Comparison of ENCODE assay signal across 10 mouse cellular contexts in the genomic region with DNA sequence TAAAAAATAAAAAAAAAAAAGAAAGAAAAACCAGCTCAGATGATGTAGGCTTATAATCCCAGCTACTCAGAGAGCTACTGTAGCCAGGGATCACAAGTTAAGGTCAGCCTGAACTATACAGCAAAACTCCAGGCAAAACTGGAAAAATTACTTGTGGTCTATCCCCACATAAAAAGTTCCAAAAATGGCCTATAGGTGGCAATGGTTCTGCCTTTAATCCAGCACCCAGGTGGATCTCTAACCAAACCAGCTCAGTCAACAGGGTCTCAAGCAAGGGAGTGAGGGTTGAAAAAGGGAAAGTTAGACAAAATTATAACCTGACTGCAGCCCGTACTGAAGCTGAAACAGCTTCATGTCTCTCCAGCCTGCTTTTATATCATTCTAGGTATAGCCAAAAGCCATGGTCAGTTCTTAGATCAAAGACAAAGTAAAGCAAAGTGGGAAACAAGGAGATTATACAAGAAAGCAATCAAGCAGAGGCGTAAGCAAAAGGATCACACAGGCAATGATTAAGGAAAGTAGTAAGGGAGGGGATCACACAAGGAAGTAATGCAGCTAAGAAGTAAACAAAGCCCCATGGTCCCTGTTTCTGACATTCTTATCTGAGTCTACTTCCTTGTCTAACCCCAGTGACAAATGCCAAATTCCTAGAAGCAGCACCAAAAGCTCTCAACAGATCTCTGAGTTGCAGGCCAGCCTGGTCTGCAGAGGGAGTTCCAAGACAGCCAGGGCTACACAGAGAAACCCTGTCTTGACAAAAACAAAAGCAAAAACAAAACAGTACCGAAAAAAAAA. TPM values are rescaled to one million over a fixed set of nuclear protein-coding genes. Genes with fewer than 3 reads are reported as not detected.
DNase-seq lines count a peak whose midpoint lies in the region; ATAC-seq and TF ChIP-seq lines count a peak whose summit lies in the region.
"Had no signal": no experiment of that assay in that cellular context is flagged by ENCODE, and none has a peak within 500 bp of the region (broad histone marks: within the 10 kb centered on the region; RNA-seq: fewer than 3 reads in every experiment).

No protein-coding gene starts in this region.

- no peaks in the 10 kb centered on the region for H3K27me3 ChIP-seq in heart, postnatal 0 days (ENCODE audit: control insufficient read depth, insufficient read depth, low read length)
- H3K27me3 ChIP-seq in heart, embryonic 12.5 days (replicated peaks), result no peaks in the 10 kb centered on the region
- no peaks in the 10 kb centered on the region for H3K27me3 ChIP-seq in forebrain, embryonic 11.5 days (ENCODE audit: control insufficient read depth, insufficient read depth, low read length)

- no peak overlapping the region for H3K4me3 ChIP-seq in heart, postnatal 0 days (ENCODE audit: low read depth, low read length)
- no peak overlapping the region for H3K4me3 ChIP-seq in heart, embryonic 12.5 days
- no peak overlapping the region for H3K4me3 ChIP-seq in ES-E14 (ENCODE audit: insufficient read depth in 1 of 2, low read depth in 1 of 2, low read length in 2 of 2, poor library complexity in 1 of 2, severe bottlenecking in 1 of 2)
- no peak overlapping the region for H3K4me3 ChIP-seq in forebrain, embryonic 11.5 days (ENCODE audit: low read depth, low read length)

- in situ Hi-C loops in ES-E14 (cut with MboI; ENCODE audit: low sequenced_read_pairs in 2 of 2, unreplicated experiment in 2 of 2), result no loop called here

- H3K27ac ChIP-seq in heart, postnatal 0 days (ENCODE audit: low read depth), result no peak overlapping the region
- H3K27ac ChIP-seq in heart, embryonic 12.5 days (ENCODE audit: poor library complexity, severe bottlenecking), result no peak overlapping the region
- no peak overlapping the region for H3K27ac ChIP-seq in ES-E14 (ENCODE audit: insufficient read depth, low read depth, low read length, poor library complexity, severe bottlenecking)
- H3K27ac ChIP-seq in forebrain, embryonic 11.5 days (ENCODE audit: low read depth, low read length), result no peak overlapping the region

- TF ChIP-seq EP300 in heart, postnatal 0 days (IDR thresholded peaks at IDR 0.05; ENCODE audit: low read depth), result no peak

- H3K4me2 ChIP-seq in heart, postnatal 0 days (ENCODE audit: low read depth, low read length), result no peak overlapping the region
- H3K4me2 ChIP-seq in heart, embryonic 12.5 days, result no peak overlapping the region
- H3K4me2 ChIP-seq in forebrain, embryonic 11.5 days (ENCODE audit: low read depth, low read length, severe bottlenecking), result no peak overlapping the region

- no peak overlapping the region for H3K9ac ChIP-seq in heart, postnatal 0 days (replicated peaks; ENCODE audit: low read depth, low read length)
- no peak overlapping the region for H3K9ac ChIP-seq in heart, embryonic 12.5 days
- no peak overlapping the region for H3K9ac ChIP-seq in ES-E14 (ENCODE audit: insufficient read depth, low read depth, low read length, poor library complexity, severe bottlenecking)
- H3K9ac ChIP-seq in forebrain, embryonic 11.5 days (ENCODE audit: low read length), result no peak overlapping the region

- H3K9me3 ChIP-seq in heart, postnatal 0 days (replicated peaks; ENCODE audit: control insufficient read depth, low read length), result no peaks in the 10 kb centered on the region
- H3K9me3 ChIP-seq in heart, embryonic 12.5 days (replicated peaks), result no peaks in the 10 kb centered on the region
- no peaks in the 10 kb centered on the region for H3K9me3 ChIP-seq in ES-E14 (ENCODE audit: control insufficient read depth, insufficient read depth, low read depth, low read length)
- H3K9me3 ChIP-seq in forebrain, embryonic 11.5 days (ENCODE audit: control insufficient read depth, low read length), result no peaks in the 10 kb centered on the region

- TF ChIP-seq CTCF in heart, postnatal 0 days (IDR thresholded peaks at IDR 0.05; ENCODE audit: low read depth), result peak; percentile 42

- H3K4me1 ChIP-seq in heart, postnatal 0 days (ENCODE audit: control insufficient read depth, insufficient read depth), result no peaks in the 10 kb centered on the region
- H3K4me1 ChIP-seq in heart, embryonic 12.5 days (replicated peaks), result no peaks in the 10 kb centered on the region
- no peaks in the 10 kb centered on the region for H3K4me1 ChIP-seq in ES-E14 (ENCODE audit: control insufficient read depth in 2 of 2, insufficient read depth in 2 of 2, low read length in 2 of 2, poor library complexity in 1 of 2)
- no peaks in the 10 kb centered on the region for H3K4me1 ChIP-seq in forebrain, embryonic 11.5 days (replicated peaks; ENCODE audit: control insufficient read depth, insufficient read depth, low read length)

- no peak for DNase-seq in heart, postnatal 0 days (ENCODE audit: low spot score)
- DNase-seq in 3T3-L1 (ENCODE audit: low read depth, low spot score), result peak; percentile 47
- DNase-seq in ES-E14 (ENCODE audit: low read depth, low spot score), result peak; percentile 19
- DNase-seq in forelimb bud, embryonic 11.5 days (ENCODE audit: low read depth, low spot score), result peak; percentile 18
- DNase-seq in mesoderm, embryonic 11.5 days (ENCODE audit: low read depth, low spot score), result peak; percentile 7
- no peak for DNase-seq in urinary bladder, adult 18-20 months (ENCODE audit: low spot score in 2 of 2)
- no peak for DNase-seq in forebrain, embryonic 11.5 days (ENCODE audit: low spot score)

- H3K36me3 ChIP-seq in heart, postnatal 0 days (replicated peaks; ENCODE audit: control insufficient read depth, insufficient read depth, low read length), result no peaks in the 10 kb centered on the region
- no peaks in the 10 kb centered on the region for H3K36me3 ChIP-seq in heart, embryonic 12.5 days
- H3K36me3 ChIP-seq in ES-E14 (ENCODE audit: control insufficient read depth, insufficient read depth, low read length, poor library complexity, severe bottlenecking), result no peaks in the 10 kb centered on the region
- no peaks in the 10 kb centered on the region for H3K36me3 ChIP-seq in forebrain, embryonic 11.5 days (ENCODE audit: control insufficient read depth, insufficient read depth, low read length)

- no peak for ATAC-seq in heart, postnatal 0 days (ENCODE audit: insufficient read depth, low read depth)
- ATAC-seq in heart, embryonic 12.5 days (ENCODE audit: insufficient number of reproducible peaks, low FRiP score), result no peak
- no peak for ATAC-seq in forebrain, embryonic 11.5 days (replicated peaks; ENCODE audit: low FRiP score)

- 45% methylated on average over 3 of the region's 3 CpGs for WGBS in heart, postnatal 0 days
- WGBS in heart, embryonic 12.5 days, result 41% methylated on average over 3 of the region's 3 CpGs
- WGBS in forebrain, embryonic 11.5 days, result 69% methylated on average over 3 of the region's 3 CpGs

TF ChIP-seq in ES-E14, 5 proteins besides CTCF, POLR2A, EP300 and RAD21:
- TF ChIP-seq ZC3H11A (IDR thresholded peaks at IDR 0.05; ENCODE audit: borderline replicate concordance, low read depth, low read length), result no peak
- TF ChIP-seq CHD2 (IDR thresholded peaks at IDR 0.05; ENCODE audit: low read depth, low read length), result no peak
- TF ChIP-seq ZNF384 (IDR thresholded peaks at IDR 0.05; ENCODE audit: low read depth, low read length), result no peak
- no peak for TF ChIP-seq MAFK (IDR thresholded peaks at IDR 0.05; ENCODE audit: insufficient read depth, low read depth, low read length)
- TF ChIP-seq HCFC1 (IDR thresholded peaks at IDR 0.05; ENCODE audit: borderline replicate concordance, insufficient read depth, low read length), result no peak
TF ChIP-seq in ES-E14: peak in this region for 0.

RNA-seq across cellular contexts. Expression of a gene that starts 41.3 kb away (rescaled TPM):
- total RNA-seq in heart, postnatal 0 days (2014; rRNA removed; ENCODE audit: low replicate concordance), result not detected in 2 replicates
- polyA plus RNA-seq in heart, postnatal 0 days (2015; fragmentation: Nextera tagmentation; extraction: Ambion mirVana), result 0.05 TPM in 1 of 2 replicates, not detected in the other
- not detected in 2 replicates for polyA plus RNA-seq in heart, embryonic 12.5 days (2016; fragmentation: Nextera tagmentation; extraction: Ambion mirVana)
- total RNA-seq in ES-E14 (2012; rRNA removed), result not detected in 2 replicates
- 0.31 TPM in 1 of 2 replicates, not detected in the other for polyA plus RNA-seq in forebrain, embryonic 11.5 days (2014; fragmentation: Nextera tagmentation; extraction: Ambion mirVana)
- total RNA-seq: layer of hippocampus, adult 18-20 months; neutrophil, adult 5-6 weeks had no signal

RNA-seq across cellular contexts. Expression of a gene that starts 56.3 kb away (rescaled TPM):
- total RNA-seq in heart, postnatal 0 days (2014; rRNA removed; ENCODE audit: low replicate concordance), result 0.42 TPM in 1 of 2 replicates, not detected in the other
- polyA plus RNA-seq in heart, postnatal 0 days (2015; fragmentation: Nextera tagmentation; extraction: Ambion mirVana), result not detected in 2 replicates
- not detected in 2 replicates for polyA plus RNA-seq in heart, embryonic 12.5 days (2016; fragmentation: Nextera tagmentation; extraction: Ambion mirVana)
- total RNA-seq in ES-E14 (2012; rRNA removed), result not detected in 2 replicates
- not detected in 2 replicates for polyA plus RNA-seq in forebrain, embryonic 11.5 days (2014; fragmentation: Nextera tagmentation; extraction: Ambion mirVana)
- total RNA-seq: layer of hippocampus, adult 18-20 months; neutrophil, adult 5-6 weeks had no signal

RNA-seq across cellular contexts. Expression of a gene that starts 56.8 kb away (rescaled TPM):
- not detected in 2 replicates for total RNA-seq in heart, postnatal 0 days (2014; rRNA removed; ENCODE audit: low replicate concordance)
- not detected in 2 replicates for polyA plus RNA-seq in heart, postnatal 0 days (2015; fragmentation: Nextera tagmentation; extraction: Ambion mirVana)
- not detected in 2 replicates for polyA plus RNA-seq in heart, embryonic 12.5 days (2016; fragmentation: Nextera tagmentation; extraction: Ambion mirVana)
- not detected in 2 replicates for total RNA-seq in ES-E14 (2012; rRNA removed)
- not detected in 2 replicates for polyA plus RNA-seq in forebrain, embryonic 11.5 days (2014; fragmentation: Nextera tagmentation; extraction: Ambion mirVana)
- total RNA-seq: layer of hippocampus, adult 18-20 months; neutrophil, adult 5-6 weeks had no signal

Comparison
In these comparisons a context has a peak if more than half of its experiments do, and no peak if none do; other contexts are left out.
1. DNase-seq: peak in 3T3-L1 (single experiment), ES-E14 (single experiment), forelimb bud, embryonic 11.5 days (single experiment) and mesoderm, embryonic 11.5 days (single experiment); none in heart, postnatal 0 days (single experiment), urinary bladder, adult 18-20 months (0 of 2) and forebrain, embryonic 11.5 days (single experiment).